Mouse (Mus musculus) lung, postnatal 36 days (tissue): ENCODE data around the gene Capns1.
"Not testable (repeated sequence)": the region's sequence is repeated elsewhere in the genome, so short reads cannot be mapped to it uniquely, and the experiment has no call there.

ENCODE experiments used
- DNase-seq: peaks from one replicate; pipeline ENCODE4 v3.0.0; 2022; ENCODE audit warnings: mixed read lengths

The Capns1 gene

GRCm38 (mm10) chr7:30202895-30203690 lies 4.5 kb upstream of the Capns1 start:
- DNase-seq: peak; percentile 51

GRCm38 (mm10) chr7:30200661-30201060 lies 2.0 kb upstream of the Capns1 start:
- not testable (repeated sequence) for DNase-seq

GRCm38 (mm10) chr7:30200200-30200599 lies 1.6 kb upstream of the Capns1 start:
- no peak for DNase-seq

- DNase-seq: no peak
Observed at GRCm38 (mm10) chr7:30199498-30200139, 1.0 kb upstream of the Capns1 start.

GRCm38 (mm10) chr7:30197592-30198129 lies 950 bp downstream of the Capns1 start:
- DNase-seq: no peak

GRCm38 (mm10) chr7:30196171-30196570 lies 2.4 kb downstream of the Capns1 start:
- no peak for DNase-seq

- DNase-seq: no peak
Observed at GRCm38 (mm10) chr7:30195461-30195860, 3.1 kb downstream of the Capns1 start.

GRCm38 (mm10) chr7:30194884-30195283 lies 3.7 kb downstream of the Capns1 start:
- DNase-seq: peak; percentile 98

- DNase-seq: no peak
Observed at GRCm38 (mm10) chr7:30194101-30194831, 4.3 kb downstream of the Capns1 start.

- DNase-seq: peak; percentile 93
Observed at GRCm38 (mm10) chr7:30193581-30194100, 5.0 kb downstream of the Capns1 start.

GRCm38 (mm10) chr7:30193013-30193412 lies 5.6 kb downstream of the Capns1 start:
- DNase-seq: no peak

- DNase-seq: no peak
Observed at GRCm38 (mm10) chr7:30192088-30192487, 6.5 kb downstream of the Capns1 start.

- no peak for DNase-seq
Observed at GRCm38 (mm10) chr7:30189116-30189491, 9.5 kb downstream of the Capns1 start.

- no peak for DNase-seq
Observed at GRCm38 (mm10) chr7:30188344-30189115, 10.1 kb downstream of the Capns1 start.

GRCm38 (mm10) chr7:30184641-30185348 lies 13.8 kb downstream of the Capns1 start:
- no peak for DNase-seq

- peak; percentile 98 for DNase-seq
Observed at GRCm38 (mm10) chr7:30183879-30184289, 14.7 kb downstream of the Capns1 start, which contains the start of gene Cox7a1. Gene Cox7a1, plus strand, starts transcription at chr7:30184144.

- not testable (repeated sequence) for DNase-seq
Observed at GRCm38 (mm10) chr7:30183189-30183588, 15.4 kb downstream of the Capns1 start.

GRCm38 (mm10) chr7:30181929-30182328 lies 16.7 kb downstream of the Capns1 start:
- DNase-seq: not testable (repeated sequence)

- peak; percentile 89 for DNase-seq
Observed at GRCm38 (mm10) chr7:30181308-30181707, 17.3 kb downstream of the Capns1 start.

- no peak for DNase-seq
Observed at GRCm38 (mm10) chr7:30178256-30178655, 20.4 kb downstream of the Capns1 start.

- DNase-seq: no peak
Observed at GRCm38 (mm10) chr7:30176474-30176873, 22.1 kb downstream of the Capns1 start.
